Mouse (Mus musculus): ENCODE data around the gene Prickle1. TPM values are rescaled to one million over a fixed set of nuclear protein-coding genes. Genes with fewer than 3 reads are reported as not detected.

Prickle1 gene
- polyA plus RNA-seq (2015; fragmentation: Nextera tagmentation; extraction: Ambion mirVana) = 18.1 TPM in 2 replicates

DNA sequence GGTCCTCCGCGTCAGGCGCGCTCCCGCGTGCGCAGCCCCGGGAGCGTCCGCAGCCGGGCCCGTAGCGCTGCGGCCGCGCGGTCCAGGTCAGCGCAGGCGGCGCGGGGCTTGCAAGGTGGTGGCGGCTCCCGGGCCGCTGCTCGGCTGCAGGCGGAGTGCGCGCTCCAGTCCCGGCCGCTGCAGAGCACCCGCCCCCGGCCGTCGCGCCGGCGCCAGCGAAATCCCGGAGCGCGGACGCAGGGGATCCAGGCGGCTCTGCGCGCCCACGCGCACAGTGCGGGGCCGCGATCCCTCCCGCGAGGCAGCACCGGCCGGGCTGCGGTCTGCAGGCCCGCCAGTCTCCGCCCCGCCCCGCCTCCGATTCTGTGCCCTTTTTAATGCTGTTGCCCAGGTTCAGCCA lies at the start of gene Prickle1:
TSS of gene Prickle1 (minus strand) at position 146 of the 400 bp plus-strand sequence.
- peak; percentile 94 for ATAC-seq
- Histone ChIP-seq H3K9ac (ENCODE audit: low read depth, low read length) (peak within 1 kb of the TSS; percentile 99), H3K4me3 (ENCODE audit: low read length) (peak within 1 kb of the TSS; percentile 94), H3K36me3 (ENCODE audit: control insufficient read depth, insufficient read depth, low read length) (no peaks in the 10 kb centered on the region), H3K27me3 (replicated peaks; ENCODE audit: control insufficient read depth, insufficient read depth, low read length) (no peaks in the 10 kb centered on the region), H3K4me1 (ENCODE audit: control insufficient read depth, insufficient read depth, low read length) (peaks cover 29% of the 10 kb centered on the region), H3K27ac (ENCODE audit: low read length) (peak within 1 kb of the TSS; percentile 95), H3K9me3 (ENCODE audit: control insufficient read depth, low read length) (no peaks in the 10 kb centered on the region), H3K4me2 (ENCODE audit: low read depth, low read length) (peak within 1 kb of the TSS; percentile 94)
- under 1% methylated on average over 60 of the region's 60 CpGs for WGBS

DNA sequence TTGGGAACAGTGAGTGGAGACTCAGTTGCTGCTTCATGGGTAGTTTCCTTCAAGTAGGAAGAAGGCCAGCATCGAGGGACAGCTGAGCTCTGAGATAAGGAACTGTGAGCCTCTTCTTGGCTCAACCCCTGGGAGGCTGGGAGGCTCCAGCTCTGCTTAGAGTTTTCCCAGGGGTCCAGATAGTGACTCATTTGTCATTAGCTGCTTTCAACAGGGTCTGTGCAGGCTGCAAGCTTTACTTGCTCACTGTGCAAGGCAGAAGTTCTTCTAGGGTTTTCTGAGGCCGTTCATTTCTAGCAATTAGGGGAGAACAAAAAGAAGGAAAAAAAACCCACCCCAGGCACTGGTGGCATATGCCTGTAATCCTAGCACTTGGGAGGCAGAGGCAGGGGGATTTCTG lies 44.5 kb upstream of the Prickle1 start:
- Histone ChIP-seq H3K27ac (ENCODE audit: low read length) (no peak overlapping the region), H3K27me3 (replicated peaks; ENCODE audit: control insufficient read depth, insufficient read depth, low read length) (no peaks in the 10 kb centered on the region), H3K9me3 (ENCODE audit: control insufficient read depth, low read length) (no peaks in the 10 kb centered on the region), H3K4me2 (ENCODE audit: low read depth, low read length) (no peak overlapping the region), H3K4me3 (ENCODE audit: low read length) (no peak overlapping the region), H3K9ac (ENCODE audit: low read depth, low read length) (no peak overlapping the region), H3K4me1 (ENCODE audit: control insufficient read depth, insufficient read depth, low read length) (no peaks in the 10 kb centered on the region), H3K36me3 (ENCODE audit: control insufficient read depth, insufficient read depth, low read length) (no peaks in the 10 kb centered on the region)
- ATAC-seq = no peak
- 71% methylated on average over 2 of the region's 2 CpGs for WGBS

DNA sequence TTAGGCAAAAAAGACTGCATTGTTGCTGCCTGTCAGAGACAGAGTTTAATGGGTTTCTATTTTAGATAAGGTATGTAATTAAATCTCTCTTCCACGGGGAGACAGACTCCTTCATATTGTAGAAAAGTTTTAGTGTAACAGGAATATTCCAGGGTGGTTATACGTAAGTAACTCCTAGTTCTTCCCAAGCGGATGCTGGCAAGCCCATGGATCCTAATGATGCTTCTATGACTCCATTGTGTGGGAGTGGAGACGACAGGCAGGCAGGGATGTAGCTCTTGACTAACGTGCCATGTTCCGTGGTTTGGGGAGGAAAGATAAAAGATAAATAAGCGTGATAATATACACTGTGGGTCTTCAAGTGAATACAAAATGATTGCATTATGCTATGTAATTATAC lies 41.3 kb upstream of the Prickle1 start:
- no peak overlapping the region for H3K9ac ChIP-seq (ENCODE audit: low read depth, low read length)
- WGBS = 71% methylated on average over 7 of the region's 7 CpGs
- H3K9me3 ChIP-seq (ENCODE audit: control insufficient read depth, low read length) = no peaks in the 10 kb centered on the region
- H3K4me1 ChIP-seq (ENCODE audit: control insufficient read depth, insufficient read depth, low read length) = no peaks in the 10 kb centered on the region
- no peaks in the 10 kb centered on the region for H3K36me3 ChIP-seq (ENCODE audit: control insufficient read depth, insufficient read depth, low read length)
- no peak overlapping the region for H3K4me2 ChIP-seq (ENCODE audit: low read depth, low read length)
- no peak overlapping the region for H3K27ac ChIP-seq (ENCODE audit: low read length)
- no peak for ATAC-seq
- no peak overlapping the region for H3K4me3 ChIP-seq (ENCODE audit: low read length)
- H3K27me3 ChIP-seq (replicated peaks; ENCODE audit: control insufficient read depth, insufficient read depth, low read length) = no peaks in the 10 kb centered on the region

DNA sequence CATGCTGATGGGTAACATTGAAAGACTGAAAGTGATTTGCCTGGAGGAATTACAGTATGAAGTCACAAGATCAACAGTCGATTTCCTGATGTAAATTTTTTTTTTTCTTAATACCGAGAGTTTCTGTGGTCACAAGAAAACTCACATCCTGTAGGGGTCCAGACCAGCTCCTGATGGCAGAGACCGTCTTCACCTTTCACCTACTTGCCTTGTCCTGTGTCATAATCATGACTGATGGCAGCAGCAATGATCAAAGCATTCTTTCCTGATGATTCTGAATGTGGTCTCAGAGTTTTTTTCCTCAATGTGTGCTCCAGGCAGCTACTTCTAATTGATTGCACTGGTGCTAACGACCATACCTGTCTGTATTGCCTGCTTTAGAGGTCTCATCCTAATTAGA lies 39.9 kb upstream of the Prickle1 start:
- H3K27ac ChIP-seq (ENCODE audit: low read length) = no peak overlapping the region

DNA sequence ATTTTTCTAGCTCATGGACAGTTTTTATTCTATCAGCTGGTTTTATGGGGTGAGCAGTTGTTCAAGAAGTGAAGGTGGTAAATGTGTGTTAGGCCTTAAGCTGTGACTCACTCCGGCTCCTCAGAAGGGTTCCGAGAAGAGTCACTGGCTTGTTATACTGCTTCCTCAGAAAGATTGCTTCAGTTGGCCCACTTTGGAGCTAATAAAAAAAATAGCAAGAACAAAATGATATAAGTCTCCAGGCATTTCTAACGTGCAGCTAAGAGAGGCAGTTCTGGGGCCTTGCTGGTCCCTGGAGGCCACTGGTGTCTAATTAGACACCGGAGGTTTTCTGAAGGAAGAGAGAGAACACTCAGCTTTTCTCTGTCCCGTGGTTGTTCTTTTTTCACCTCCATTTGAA lies 38.8 kb upstream of the Prickle1 start:
- Histone ChIP-seq H3K27ac (ENCODE audit: low read length) (no peak overlapping the region), H3K9ac (ENCODE audit: low read depth, low read length) (no peak overlapping the region), H3K9me3 (ENCODE audit: control insufficient read depth, low read length) (no peaks in the 10 kb centered on the region), H3K4me1 (ENCODE audit: control insufficient read depth, insufficient read depth, low read length) (peaks cover 8% of the 10 kb centered on the region), H3K36me3 (ENCODE audit: control insufficient read depth, insufficient read depth, low read length) (no peaks in the 10 kb centered on the region), H3K4me2 (ENCODE audit: low read depth, low read length) (no peak overlapping the region), H3K4me3 (ENCODE audit: low read length) (no peak overlapping the region), H3K27me3 (replicated peaks; ENCODE audit: control insufficient read depth, insufficient read depth, low read length) (no peaks in the 10 kb centered on the region)
- no peak for ATAC-seq
- 80% methylated on average over 5 of the region's 5 CpGs for WGBS

More for the DNA sequence above, 39.9 kb upstream of the Prickle1 start:
- no peaks in the 10 kb centered on the region for H3K9me3 ChIP-seq (ENCODE audit: control insufficient read depth, low read length)
- peaks cover 1% of the 10 kb centered on the region; the same call in 1 of the 2 replicates for H3K4me1 ChIP-seq (ENCODE audit: control insufficient read depth, insufficient read depth, low read length)
- H3K4me2 ChIP-seq (ENCODE audit: low read depth, low read length) = no peak overlapping the region
- WGBS = 50% methylated on average over 4 of the region's 4 CpGs
- ATAC-seq = no peak
- no peaks in the 10 kb centered on the region for H3K27me3 ChIP-seq (replicated peaks; ENCODE audit: control insufficient read depth, insufficient read depth, low read length)
- no peaks in the 10 kb centered on the region for H3K36me3 ChIP-seq (ENCODE audit: control insufficient read depth, insufficient read depth, low read length)
- H3K9ac ChIP-seq (ENCODE audit: low read depth, low read length) = no peak overlapping the region
- H3K4me3 ChIP-seq (ENCODE audit: low read length) = no peak overlapping the region

DNA sequence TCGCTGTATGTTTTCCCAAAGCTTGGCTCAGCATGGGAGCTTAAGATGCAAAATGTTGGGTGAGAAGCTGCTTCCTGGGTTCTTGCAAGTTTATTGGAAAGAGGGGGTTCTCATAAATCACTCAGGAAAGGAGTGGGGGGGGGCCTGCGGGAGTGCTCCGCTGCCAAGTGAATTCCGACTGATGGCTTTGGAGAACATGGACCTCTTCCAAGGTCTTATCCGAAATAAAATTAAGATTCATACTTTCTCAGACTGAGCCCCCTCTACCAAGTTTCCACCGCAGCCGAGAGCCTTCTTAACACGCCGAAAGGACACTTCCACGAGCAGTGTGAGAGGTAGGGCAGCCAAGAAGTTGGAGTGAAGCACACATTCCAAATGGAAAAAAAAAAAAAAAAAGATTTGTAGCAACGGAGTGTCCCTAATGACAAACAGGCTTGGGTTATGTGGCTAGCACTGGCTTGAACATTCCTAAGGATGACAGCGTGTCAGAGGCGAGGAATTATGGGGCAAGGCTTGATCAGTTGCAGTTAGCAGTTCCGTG lies 34.4 kb upstream of the Prickle1 start:
- Histone ChIP-seq H3K9me3 (ENCODE audit: control insufficient read depth, low read length) (no peaks in the 10 kb centered on the region), H3K4me1 (ENCODE audit: control insufficient read depth, insufficient read depth, low read length) (peaks cover 12% of the 10 kb centered on the region), H3K36me3 (ENCODE audit: control insufficient read depth, insufficient read depth, low read length) (no peaks in the 10 kb centered on the region), H3K9ac (ENCODE audit: low read depth, low read length) (no peak overlapping the region), H3K4me2 (ENCODE audit: low read depth, low read length) (no peak overlapping the region), H3K27me3 (replicated peaks; ENCODE audit: control insufficient read depth, insufficient read depth, low read length) (no peaks in the 10 kb centered on the region), H3K4me3 (ENCODE audit: low read length) (no peak overlapping the region), H3K27ac (ENCODE audit: low read length) (peak overlapping the region; percentile 41; the same call in 1 of the 2 replicates)
- 59% methylated on average over 14 of the region's 14 CpGs for WGBS
- ATAC-seq = peak; percentile 33; the same call in 1 of the 2 replicates

DNA sequence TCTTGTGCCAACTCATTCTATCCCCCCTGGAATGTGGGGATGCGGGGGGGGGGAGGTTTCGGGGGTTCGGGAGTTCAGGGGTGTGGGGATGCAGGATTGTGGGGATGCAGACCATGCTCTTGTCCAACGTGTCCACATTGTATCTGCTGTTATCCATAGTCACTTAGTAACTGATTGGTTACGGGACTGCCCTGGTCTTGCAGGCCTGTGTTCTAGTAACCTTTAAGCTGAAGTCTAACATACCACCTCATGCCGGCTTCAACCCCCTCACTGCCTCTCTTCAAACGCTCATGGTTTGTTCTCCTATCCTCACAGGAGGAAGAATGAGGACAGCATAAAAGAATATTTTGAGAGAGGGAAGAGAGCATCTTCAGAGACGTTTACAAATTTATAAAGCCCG lies 33.5 kb upstream of the Prickle1 start:
- 86% methylated on average over 9 of the region's 9 CpGs for WGBS
- Histone ChIP-seq H3K4me1 (ENCODE audit: control insufficient read depth, insufficient read depth, low read length) (peaks cover 12% of the 10 kb centered on the region), H3K4me2 (ENCODE audit: low read depth, low read length) (no peak overlapping the region), H3K36me3 (ENCODE audit: control insufficient read depth, insufficient read depth, low read length) (no peaks in the 10 kb centered on the region), H3K27ac (ENCODE audit: low read length) (no peak overlapping the region), H3K4me3 (ENCODE audit: low read length) (no peak overlapping the region), H3K9me3 (ENCODE audit: control insufficient read depth, low read length) (no peaks in the 10 kb centered on the region), H3K9ac (ENCODE audit: low read depth, low read length) (no peak overlapping the region), H3K27me3 (replicated peaks; ENCODE audit: control insufficient read depth, insufficient read depth, low read length) (no peaks in the 10 kb centered on the region)
- no peak for ATAC-seq

DNA sequence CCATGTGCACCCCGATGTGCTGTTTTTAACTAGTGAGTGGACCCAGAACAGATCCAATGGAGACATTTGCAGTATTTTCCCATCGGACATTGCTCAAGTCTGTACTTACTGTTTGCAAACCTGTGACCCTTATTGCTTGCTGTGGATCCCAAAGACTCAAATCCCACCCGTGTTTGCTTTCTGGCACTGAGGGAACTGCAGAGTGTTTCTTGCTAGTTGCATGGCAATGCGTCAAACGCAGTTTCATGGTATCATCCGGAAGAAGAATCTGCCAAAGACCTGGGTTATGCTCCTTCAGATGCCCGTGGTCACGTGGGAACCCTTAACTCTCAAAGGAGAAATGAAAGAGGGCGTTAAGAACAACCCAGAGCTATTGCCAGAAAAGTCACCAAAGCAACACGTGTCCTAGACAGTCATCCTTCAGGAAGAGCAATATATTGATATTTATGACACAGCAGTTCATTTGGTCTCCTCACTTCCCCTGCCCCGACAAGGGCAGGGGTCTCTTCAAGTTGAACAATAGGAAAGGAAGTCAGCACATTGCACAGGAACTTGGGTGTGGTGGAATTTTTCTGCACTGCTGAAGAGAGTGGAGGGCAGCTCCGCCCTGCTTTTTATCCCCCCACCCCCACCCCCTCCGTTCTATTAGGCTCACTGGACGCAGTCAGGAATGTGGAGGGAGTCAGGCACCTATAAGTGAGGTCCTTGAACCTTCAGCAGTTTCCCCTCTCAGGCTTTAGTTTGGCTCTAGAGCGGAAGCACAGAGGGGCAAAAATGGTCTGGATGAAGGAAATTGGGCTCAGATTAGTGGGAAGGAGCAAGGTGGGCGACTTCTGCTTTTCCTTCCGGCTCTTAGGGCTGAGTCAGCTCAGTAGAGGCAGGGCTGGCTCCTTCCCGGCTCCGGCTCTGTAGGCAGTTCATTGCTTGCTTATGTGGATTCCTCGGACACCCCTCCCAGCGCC lies 32.4 kb upstream of the Prickle1 start:
- WGBS = 63% methylated on average over 21 of the region's 21 CpGs
- peak; percentile 62 for ATAC-seq
- Histone ChIP-seq H3K9ac (ENCODE audit: low read depth, low read length) (no peak overlapping the region), H3K4me1 (ENCODE audit: control insufficient read depth, insufficient read depth, low read length) (peaks cover 12% of the 10 kb centered on the region), H3K36me3 (ENCODE audit: control insufficient read depth, insufficient read depth, low read length) (no peaks in the 10 kb centered on the region), H3K4me3 (ENCODE audit: low read length) (no peak overlapping the region), H3K9me3 (ENCODE audit: control insufficient read depth, low read length) (no peaks in the 10 kb centered on the region), H3K27me3 (replicated peaks; ENCODE audit: control insufficient read depth, insufficient read depth, low read length) (no peaks in the 10 kb centered on the region), H3K4me2 (ENCODE audit: low read depth, low read length) (no peak overlapping the region), H3K27ac (ENCODE audit: low read length) (no peak overlapping the region)

DNA sequence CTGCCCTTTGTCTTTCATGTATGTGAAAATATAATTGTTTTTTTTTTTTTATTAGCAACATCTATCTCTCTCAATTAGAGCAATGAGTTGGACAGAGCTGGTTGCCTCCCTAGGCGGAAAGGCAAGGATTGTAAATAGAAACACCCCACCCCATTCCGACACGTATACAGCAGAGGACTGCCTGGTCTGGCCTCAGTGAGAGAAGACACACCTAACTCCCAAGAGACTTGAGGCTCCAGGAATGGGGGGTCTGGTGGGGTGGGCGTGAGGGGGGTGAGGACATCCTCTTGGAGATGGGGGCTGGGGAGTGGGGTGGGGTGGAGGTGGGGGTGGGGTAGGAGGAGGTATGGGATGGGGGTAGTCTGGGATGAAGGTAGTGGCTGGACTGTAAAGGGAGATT lies 23.9 kb upstream of the Prickle1 start:
- no peak overlapping the region for H3K27ac ChIP-seq (ENCODE audit: low read length)
- WGBS = 56% methylated on average over 4 of the region's 4 CpGs
- no peaks in the 10 kb centered on the region for H3K36me3 ChIP-seq (ENCODE audit: control insufficient read depth, insufficient read depth, low read length)
- H3K27me3 ChIP-seq (replicated peaks; ENCODE audit: control insufficient read depth, insufficient read depth, low read length) = no peaks in the 10 kb centered on the region
- no peak for ATAC-seq
- H3K4me3 ChIP-seq (ENCODE audit: low read length) = no peak overlapping the region
- H3K9ac ChIP-seq (ENCODE audit: low read depth, low read length) = no peak overlapping the region
- no peaks in the 10 kb centered on the region for H3K4me1 ChIP-seq (ENCODE audit: control insufficient read depth, insufficient read depth, low read length)
- no peaks in the 10 kb centered on the region for H3K9me3 ChIP-seq (ENCODE audit: control insufficient read depth, low read length)
- no peak overlapping the region for H3K4me2 ChIP-seq (ENCODE audit: low read depth, low read length)

Data from intestine, embryonic 16.5 days (tissue).